Mouse (Mus musculus) kidney, postnatal 0 days (tissue): ENCODE measurements around the gene Natd1. TPM values are rescaled to one million over a fixed set of nuclear protein-coding genes. Genes with fewer than 3 reads are reported as not detected.

Experiments used
- ATAC-seq: fragments of 200-750 bp; cut with Nextera tagmentation; replicated peaks from 2 replicates; pipeline ENCODE4 v1.8.0; 2017; ENCODE audit warnings: low read depth, moderate number of reproducible peaks, moderate TSS enrichment, moderate library complexity; ENCODE audit not compliant: low FRiP score
- DNase-seq: peaks from one replicate; pipeline ENCODE4 v3.0.0-alpha.2; 2016; ENCODE audit warnings: low spot score
- H3K27ac ChIP-seq: fragments of 300-500 bp; sonication (generic); 2 replicates; pipeline ENCODE4 v1.5.1; 2014; ENCODE audit warnings: mild to moderate bottlenecking
- H3K27me3 ChIP-seq: fragments of 300-500 bp; sonication (generic); 2 replicates; pipeline ENCODE4 v1.6.1; 2014; ENCODE audit warnings: low read length, mixed read lengths; ENCODE audit not compliant: insufficient read depth
- H3K36me3 ChIP-seq: fragments of 300-500 bp; sonication (generic); 2 replicates; pipeline ENCODE4 v1.6.1; 2014; ENCODE audit warnings: low read length, mixed read lengths; ENCODE audit not compliant: insufficient read depth
- H3K4me1 ChIP-seq: fragments of 300-500 bp; sonication (generic); replicated peaks from 2 replicates; pipeline ENCODE4 v1.6.1; 2014; ENCODE audit warnings: antibody characterized with exemption, low read length, mixed read lengths; ENCODE audit not compliant: insufficient read depth
- H3K4me2 ChIP-seq: fragments of 300-500 bp; sonication (generic); 2 replicates; pipeline ENCODE4 v1.6.1; 2014; ENCODE audit warnings: mild to moderate bottlenecking, low read length, moderate library complexity, mixed read lengths
- H3K4me3 ChIP-seq: fragments of 300-500 bp; sonication (generic); replicated peaks from 2 replicates; pipeline ENCODE4 v1.5.1; 2014; ENCODE audit warnings: low read depth, low read length
- H3K9ac ChIP-seq: fragments of 300-500 bp; sonication (generic); 2 replicates; pipeline ENCODE4 v1.6.1; 2014; ENCODE audit warnings: low read depth, low read length
- H3K9me3 ChIP-seq: fragments of 300-500 bp; sonication (generic); replicated peaks from 2 replicates; pipeline ENCODE4 v1.6.1; 2016; ENCODE audit warnings: low read length, inconsistent platforms, mixed read lengths
- CTCF ChIP-seq: IDR thresholded peaks from 2 replicates; pipeline ENCODE4 v1.5.1; 2016; ENCODE audit warnings: antibody characterized with exemption, low read depth, mild to moderate bottlenecking, moderate library complexity
- WGBS: fragments of 180-500 bp; shearing (Covaris S2); extraction: QIAGEN DNeasy Blood & Tissue Kit; methylation state at CpG from one replicate; pipeline ENCODE4 v1.1.7; 2014; 5-methylcytosine and 5-hydroxymethylcytosine counted together
- polyA plus RNA-seq: library from polyadenylated mRNA; unstranded; fragments of >200 nt; fragmentation: Nextera tagmentation; extraction: Ambion mirVana; gene quantifications from 2 replicates; pipeline ENCODE4 v1.2.1, GENCODE M21; 2015

Natd1 gene
- polyA plus RNA-seq, 1 experiment from 2014 or later: 21.1 TPM

- peaks cover 3% of the 10 kb centered on the region; the same call in 1 of the 2 replicates for H3K4me1 ChIP-seq
- WGBS: 82% methylated on average over 3 of the region's 3 CpGs
- DNase-seq: no peak
- no peak overlapping the region for H3K4me3 ChIP-seq
- no peak overlapping the region for H3K27ac ChIP-seq
- H3K4me2 ChIP-seq: no peak overlapping the region
- H3K9ac ChIP-seq: no peak overlapping the region
- H3K9me3 ChIP-seq: no peaks in the 10 kb centered on the region
- no peak for ATAC-seq
- no peak for TF ChIP-seq CTCF
- H3K36me3 ChIP-seq: no peaks in the 10 kb centered on the region
- no peaks in the 10 kb centered on the region for H3K27me3 ChIP-seq
Observed at GRCm38 (mm10) chr11:60882386-60882785, 32.2 kb downstream of the Natd1 start.

- Histone ChIP-seq H3K27ac (no peak overlapping the region), H3K4me2 (no peak overlapping the region), H3K9me3 (no peaks in the 10 kb centered on the region), H3K27me3 (no peaks in the 10 kb centered on the region), H3K4me1 (peaks cover 16% of the 10 kb centered on the region), H3K4me3 (no peak overlapping the region), H3K9ac (no peak overlapping the region), H3K36me3 (no peaks in the 10 kb centered on the region)
- no peak for DNase-seq
- WGBS: 85% methylated on average over 4 of the region's 4 CpGs
- TF ChIP-seq CTCF: no peak
- no peak for ATAC-seq
Observed at GRCm38 (mm10) chr11:60880559-60880958, 34.0 kb downstream of the Natd1 start.

DNA sequence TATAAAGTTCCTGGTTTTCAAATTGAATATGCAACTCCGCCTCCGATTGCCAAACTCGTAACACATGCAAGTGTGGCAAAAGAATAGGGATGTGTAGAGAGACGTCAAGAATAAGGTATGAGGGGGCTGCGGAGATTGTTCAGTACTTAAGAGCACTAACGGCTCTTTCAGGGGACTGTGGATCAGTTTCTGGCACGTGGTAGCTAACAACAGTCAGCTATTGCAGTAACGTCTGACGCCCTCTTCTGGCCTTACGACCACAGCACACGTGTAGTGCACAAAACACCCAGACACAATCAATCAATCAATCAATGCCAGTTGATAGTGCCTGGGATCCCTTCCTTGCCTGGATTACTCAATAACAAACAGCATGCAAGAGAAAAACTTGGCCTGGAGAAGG, 35.1 kb downstream of the Natd1 start:
- H3K9ac ChIP-seq: peak overlapping the region; percentile 65
- H3K4me3 ChIP-seq: peak overlapping the region; percentile 77
- peak overlapping the region; percentile 62 for H3K4me2 ChIP-seq
- ATAC-seq (no peak), DNase-seq (peak; percentile 81)
- H3K4me1 ChIP-seq: peaks cover 20% of the 10 kb centered on the region
- H3K27me3 ChIP-seq: no peaks in the 10 kb centered on the region
- WGBS: under 1% methylated on average over 11 of the region's 11 CpGs
- H3K27ac ChIP-seq: peak overlapping the region; percentile 98
- no peaks in the 10 kb centered on the region for H3K9me3 ChIP-seq
- H3K36me3 ChIP-seq: 0 out of 2 replicates have a peak, but pooled peaks cover 2% of the 10 kb centered on the region
- peak; percentile 77 for TF ChIP-seq CTCF

- Histone ChIP-seq H3K4me3 (peak within 1 kb of the TSS; percentile 77), H3K27me3 (no peaks in the 10 kb centered on the region), H3K36me3 (0 out of 2 replicates have a peak, but pooled peaks cover 6% of the 10 kb centered on the region), H3K9me3 (no peaks in the 10 kb centered on the region), H3K4me2 (peak within 1 kb of the TSS; percentile 62), H3K9ac (peak within 1 kb of the TSS; percentile 85), H3K27ac (peak within 1 kb of the TSS; percentile 98), H3K4me1 (peaks cover 20% of the 10 kb centered on the region)
- under 1% methylated on average over 61 of the region's 62 CpGs for WGBS
- TF ChIP-seq CTCF: peak; percentile 26
- peak; percentile 99 for DNase-seq
- peak; percentile 98 for ATAC-seq
Observed at GRCm38 (mm10) chr11:60878675-60879294, 35.8 kb downstream of the Natd1 start, which contains the start of gene Tmem11. Gene Tmem11 (minus strand): TSS chr11:60879272.

GRCm38 (mm10) chr11:60878056-60878612, 36.4 kb downstream of the Natd1 start:
- peak overlapping the region; percentile 77 for H3K4me3 ChIP-seq
- no peaks in the 10 kb centered on the region for H3K9me3 ChIP-seq
- peak overlapping the region; percentile 85 for H3K9ac ChIP-seq
- 0 out of 2 replicates have a peak, but pooled peaks cover 6% of the 10 kb centered on the region for H3K36me3 ChIP-seq
- H3K27ac ChIP-seq: peak overlapping the region; percentile 98
- ATAC-seq: peak; percentile 69
- H3K27me3 ChIP-seq: no peaks in the 10 kb centered on the region
- TF ChIP-seq CTCF: peak; percentile 39; the same call in 1 of the 2 replicates
- under 1% methylated on average over 51 of the region's 52 CpGs for WGBS
- H3K4me1 ChIP-seq: peaks cover 20% of the 10 kb centered on the region
- peak overlapping the region; percentile 60 for H3K4me2 ChIP-seq
- peak; percentile 70 for DNase-seq

DNA sequence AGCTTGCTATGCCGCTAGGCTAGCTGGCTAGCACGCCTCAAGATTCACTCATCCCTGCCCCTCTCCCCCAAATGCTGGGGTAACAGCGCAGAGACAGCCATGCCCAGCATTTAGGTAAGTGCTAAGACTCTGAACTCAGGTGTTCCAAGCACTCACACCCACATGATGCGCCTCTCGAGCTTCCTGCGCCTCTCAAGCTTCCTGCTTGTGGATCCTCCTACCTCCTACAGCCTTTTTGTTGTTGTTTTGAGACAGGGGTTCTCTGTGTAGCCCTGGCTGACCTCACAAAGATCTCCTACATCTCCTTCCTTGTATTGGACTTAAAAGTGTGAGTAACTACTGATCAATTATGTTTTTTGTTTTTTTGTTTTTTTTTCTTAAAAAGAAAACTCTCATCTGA, 41.4 kb downstream of the Natd1 start:
- no peak for DNase-seq
- 0 out of 2 replicates have a peak, but pooled peaks cover 6% of the 10 kb centered on the region for H3K36me3 ChIP-seq
- H3K9me3 ChIP-seq: no peaks in the 10 kb centered on the region
- H3K4me1 ChIP-seq: peaks cover 20% of the 10 kb centered on the region
- no peak for TF ChIP-seq CTCF
- no peak overlapping the region for H3K4me3 ChIP-seq
- no peak overlapping the region for H3K9ac ChIP-seq
- WGBS: 70% methylated on average over 6 of the region's 6 CpGs
- H3K27ac ChIP-seq: no peak overlapping the region
- H3K4me2 ChIP-seq: no peak overlapping the region
- H3K27me3 ChIP-seq: no peaks in the 10 kb centered on the region
- no peak for ATAC-seq
